Mouse (Mus musculus): ENCODE data around the gene Vav2.

GRCm38 (mm10) chr2:27316167-27316566 lies 110.7 kb downstream of the Vav2 start:
- no peak for TF ChIP-seq CTCF (IDR thresholded peaks at IDR 0.05)
- no peak for TF ChIP-seq EP300 (IDR thresholded peaks at IDR 0.05; ENCODE audit: insufficient read depth, low read depth, low read length)
